Mouse (Mus musculus): ENCODE measurements at regions not wholly inside any gene's neighbourhood (a gene's known extent, or its start where the extent isn't known, plus 50 kb on each side); places are given as distances from the start of the nearest gene placed in this dataset.

DNA sequence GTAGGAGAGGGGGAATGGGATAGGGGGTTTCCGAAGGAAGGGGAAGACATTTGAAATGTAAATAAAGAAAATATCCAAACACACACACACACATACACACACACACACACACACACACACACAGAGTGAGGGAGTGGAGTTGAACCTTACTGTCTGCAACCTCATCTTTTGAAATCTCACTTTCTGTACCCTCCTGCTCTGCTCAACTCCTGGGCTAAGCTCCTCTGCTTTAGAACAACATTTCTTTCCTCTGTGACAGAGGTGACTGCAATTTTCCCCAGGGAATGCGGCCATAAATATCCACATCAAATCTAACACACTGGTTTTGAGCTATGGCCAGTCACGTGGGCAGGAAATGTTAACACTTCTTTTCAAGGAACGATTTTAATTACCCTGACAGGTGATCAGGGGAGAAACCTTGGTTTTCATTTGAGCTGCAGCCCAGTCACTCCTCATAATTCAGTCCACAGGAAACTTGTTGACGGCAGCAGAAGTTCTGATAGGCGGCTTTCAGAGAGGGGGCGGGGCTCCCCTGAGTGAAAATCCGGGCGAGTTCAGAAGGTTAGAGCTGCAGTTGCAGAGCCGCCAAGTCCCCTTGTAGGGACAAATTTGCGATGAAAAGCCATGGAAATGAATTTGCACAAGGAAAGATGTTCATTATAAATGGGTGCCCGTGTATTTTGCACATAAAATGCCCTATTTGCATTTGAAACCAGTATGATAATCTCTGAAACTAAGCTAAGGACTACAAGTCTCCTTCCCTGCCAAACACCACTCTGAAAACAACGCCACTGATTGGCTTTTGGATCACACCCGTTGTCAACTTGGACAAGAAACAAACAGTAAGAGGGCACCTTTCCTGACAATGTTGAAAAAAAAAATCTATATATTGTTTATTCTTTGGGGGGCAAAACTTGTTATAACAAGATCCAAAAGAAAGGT, 63.0 kb upstream of the L3mbtl4 start:
- no peak for DNase-seq (ENCODE audit: low read depth, low spot score)

DNA sequence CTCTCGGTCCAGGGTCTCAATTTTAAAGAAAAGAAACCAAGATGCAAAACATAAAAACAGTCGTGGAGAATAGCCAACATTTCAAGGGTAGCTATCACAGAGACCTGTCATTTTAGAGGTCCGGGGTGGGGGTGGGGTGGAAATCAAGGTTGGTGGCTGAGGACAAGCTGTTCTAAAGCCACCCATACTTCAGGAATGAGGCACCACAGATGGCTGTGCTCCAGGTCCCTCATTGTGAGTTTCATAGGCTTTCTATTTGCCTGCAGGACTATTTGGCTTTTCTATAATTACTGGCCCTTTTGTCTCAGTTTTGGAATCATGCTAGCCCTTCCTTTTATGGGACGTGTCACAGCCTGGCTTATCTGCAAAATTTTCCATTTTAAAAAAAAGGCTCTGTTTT, 55.4 kb upstream of the L3mbtl4 start:
- DNase-seq (ENCODE audit: low read depth, low spot score), result no peak

DNA sequence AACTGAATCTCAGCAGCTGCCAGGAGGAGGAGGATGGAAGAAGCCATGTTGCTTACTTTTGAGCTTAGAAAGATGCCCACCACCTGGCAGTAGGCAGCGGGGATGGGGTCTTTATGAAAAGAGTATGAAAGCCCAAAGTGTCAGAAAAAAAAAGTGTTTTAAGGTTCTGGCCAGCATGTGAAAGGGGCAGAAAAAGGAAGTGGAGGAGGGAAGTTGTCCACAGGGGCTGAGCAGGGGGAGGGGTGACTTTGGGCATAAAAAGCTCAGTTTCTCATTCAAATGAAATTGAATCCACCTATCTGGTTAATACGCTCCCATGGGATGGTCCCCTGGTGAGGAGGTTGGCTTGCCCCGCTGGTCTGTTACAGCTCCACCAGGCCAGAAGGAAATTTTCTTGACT, 50.4 kb upstream of the L3mbtl4 start:
- DNase-seq (ENCODE audit: low read depth, low spot score), result no peak
